Mouse (Mus musculus) mesoderm, embryonic 11.5 days (tissue): ENCODE measurements at regions not wholly inside any gene's neighbourhood (a gene's known extent, or its start where the extent isn't known, plus 50 kb on each side); places are given as distances from the start of the nearest gene placed in this dataset.

Source experiments
- DNase-seq: peaks from one replicate; pipeline ENCODE4 v3.0.0-alpha.2; 2012; ENCODE audit warnings: low read depth, low spot score

GRCm38 (mm10) chr3:45198994-45199589 is 179.1 kb upstream of the Pcdh10 start:
- DNase-seq, result no peak

DNA sequence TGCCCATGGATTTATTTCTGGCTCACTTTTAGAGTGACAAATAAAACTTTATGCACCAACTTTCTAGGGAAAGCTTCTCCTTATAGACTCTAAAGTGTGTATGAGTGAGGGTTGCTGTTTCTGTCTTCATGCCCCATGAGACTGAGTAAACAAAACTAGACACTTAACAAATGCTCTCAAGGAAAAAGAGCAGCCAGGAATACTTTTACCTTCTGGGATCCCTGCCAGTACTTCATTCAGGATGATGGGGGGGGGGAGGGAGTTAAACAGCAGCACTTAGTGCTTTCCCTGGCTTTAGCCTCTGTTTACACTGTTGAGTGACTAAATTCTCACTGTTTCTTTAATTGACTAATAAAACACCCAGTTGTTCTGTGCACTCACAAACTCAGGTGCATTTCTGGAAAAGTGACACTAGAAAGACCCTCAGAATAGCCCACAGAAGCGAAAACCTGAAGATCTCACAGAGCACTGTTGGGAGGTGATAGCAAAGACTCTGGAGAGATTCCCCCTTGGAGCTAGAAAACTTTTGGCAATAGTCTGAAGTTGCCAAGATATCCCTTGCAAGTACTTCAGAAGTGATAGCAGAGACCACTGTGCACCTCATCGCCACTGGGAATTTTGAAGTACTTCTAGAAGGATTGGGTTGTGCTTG is 173.7 kb upstream of the Pcdh10 start:
- DNase-seq, result no peak

GRCm38 (mm10) chr3:45231641-45232433 is 146.4 kb upstream of the Pcdh10 start:
- no peak for DNase-seq

DNA sequence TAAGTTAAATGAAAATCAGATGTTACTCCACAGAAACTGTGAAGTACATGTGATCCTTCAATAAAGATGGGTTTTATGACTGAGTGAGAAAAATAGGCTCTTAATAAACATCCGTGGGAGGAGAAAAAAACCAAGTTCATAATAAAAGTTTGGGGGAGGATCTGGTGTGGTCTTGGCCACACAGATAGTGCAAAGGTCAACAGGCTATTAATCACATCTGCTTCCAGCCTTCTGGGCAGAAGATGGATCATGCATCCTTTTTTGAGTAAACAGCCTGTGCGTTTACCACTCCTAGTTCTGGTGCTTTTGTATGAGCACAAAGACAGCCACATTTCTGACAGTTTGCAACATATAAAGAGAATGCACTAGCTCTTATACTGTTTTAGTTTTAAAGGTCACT is 139.7 kb upstream of the Pcdh10 start:
- DNase-seq, result peak; percentile 6

DNA sequence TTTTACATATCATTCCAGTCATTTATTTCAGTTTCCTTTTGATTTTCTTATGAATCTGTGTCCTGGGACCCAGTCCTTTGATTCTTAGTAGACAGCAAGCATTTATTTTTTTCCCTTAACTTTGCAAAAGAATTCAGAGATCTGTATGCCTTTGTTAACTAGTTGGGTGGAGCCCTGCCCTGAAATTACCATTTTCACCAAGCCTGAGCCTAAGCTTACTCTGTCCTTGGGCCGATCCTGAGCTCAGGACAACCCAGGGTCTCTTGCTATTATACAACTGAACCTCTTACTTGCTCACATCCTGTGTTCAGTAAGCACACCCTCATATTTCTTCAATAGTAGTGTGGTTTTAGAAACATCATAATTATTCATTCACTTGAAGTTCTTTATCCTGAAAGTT is 132.7 kb upstream of the Pcdh10 start:
- DNase-seq, result no peak

GRCm38 (mm10) chr3:45246601-45247000 is 131.6 kb upstream of the Pcdh10 start:
- DNase-seq, result no peak

- DNase-seq, result no peak
Observed at GRCm38 (mm10) chr3:45276783-45277182, 101.4 kb upstream of the Pcdh10 start.

GRCm38 (mm10) chr3:45297242-45297853 is 80.8 kb upstream of the Pcdh10 start:
- peak; percentile 28 for DNase-seq

DNA sequence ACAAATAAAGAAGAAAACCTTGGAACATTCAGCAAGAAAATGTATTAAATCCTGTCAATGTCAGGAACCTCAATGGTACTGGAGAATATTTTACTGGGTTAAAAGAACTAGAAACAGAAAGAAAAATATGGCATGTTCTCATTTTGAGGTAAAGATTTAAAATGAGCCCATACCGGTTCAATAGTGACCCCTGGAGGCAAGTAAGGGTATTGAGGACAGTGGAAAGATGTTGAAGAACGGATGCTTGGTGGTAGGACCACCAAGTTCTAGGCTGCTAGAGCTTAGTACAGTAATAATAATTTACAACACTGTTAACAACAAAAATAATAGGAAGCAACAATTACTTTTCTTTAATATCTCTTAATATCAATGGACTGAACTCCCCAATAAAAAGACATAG is 58.9 kb upstream of the Pcdh10 start:
- peak; percentile 15 for DNase-seq
